Mouse (Mus musculus) mouse embryonic stem cell (cell line): ENCODE results near the gene Fut7.

Experiments
- in situ Hi-C, 2 experiments: fragments of 300-500 bp; cut with MboI; formaldehyde crosslinking; loops; 1 replicate in 1 of 2; 3 replicates in 1 of 2; pipeline ENCODE4 v1.14.3; 2019 to 2020; ENCODE audit warnings: low sequenced_read_pairs in 2 of 2, low pct_unique_long_range_greater_than_20kb in 1 of 2, mixed read lengths in 1 of 2; ENCODE audit not compliant: unreplicated experiment in 1 of 2

Gene Fut7

DNA sequence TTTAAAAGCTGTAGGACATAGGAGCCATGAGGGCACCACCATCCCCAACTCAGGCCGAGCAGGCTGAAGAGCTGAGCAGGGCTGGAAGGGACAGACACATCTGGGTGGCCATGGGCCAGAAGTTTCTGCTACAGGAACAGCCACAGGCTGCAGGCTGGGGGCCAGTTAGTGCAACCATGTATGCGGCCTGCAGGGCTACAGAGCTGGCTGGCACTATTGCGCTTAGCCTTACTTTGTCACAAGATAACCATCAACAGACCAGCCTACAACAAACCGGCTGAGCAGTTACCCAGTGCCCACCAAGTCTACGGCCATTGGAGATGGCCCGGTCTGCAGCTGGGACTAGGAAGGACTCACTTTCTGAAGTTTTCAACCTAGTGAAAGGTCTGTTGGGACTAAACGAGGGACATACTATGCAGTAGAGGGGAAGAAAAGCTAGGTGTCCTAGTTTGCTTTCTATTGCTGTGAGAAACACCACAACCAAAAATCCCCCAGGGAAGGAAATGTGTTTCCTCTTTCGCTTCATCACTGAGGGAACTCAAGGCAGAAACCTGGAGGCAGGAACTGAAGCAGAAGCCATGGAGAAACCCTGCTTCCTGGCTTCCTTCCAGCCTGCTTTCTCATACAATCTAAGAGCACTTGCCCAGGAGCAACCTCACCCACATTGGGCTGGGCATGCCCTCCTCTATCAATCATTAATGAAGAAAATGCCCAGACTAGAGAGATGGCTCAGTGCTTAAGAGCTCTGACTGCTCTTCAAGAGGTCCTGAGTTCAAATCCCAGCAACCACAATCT lies 28.0 kb downstream of the Fut7 start:
- in situ Hi-C loops: no loop called here

- in situ Hi-C loops: no loop called here
Observed at GRCm38 (mm10) chr2:25452951-25453350, 29.9 kb downstream of the Fut7 start.

GRCm38 (mm10) chr2:25456205-25456953 lies 33.3 kb downstream of the Fut7 start, which contains the start of gene Clic3:
Gene Clic3 (plus strand): TSS chr2:25456838.
- in situ Hi-C loops: no loop called here

DNA sequence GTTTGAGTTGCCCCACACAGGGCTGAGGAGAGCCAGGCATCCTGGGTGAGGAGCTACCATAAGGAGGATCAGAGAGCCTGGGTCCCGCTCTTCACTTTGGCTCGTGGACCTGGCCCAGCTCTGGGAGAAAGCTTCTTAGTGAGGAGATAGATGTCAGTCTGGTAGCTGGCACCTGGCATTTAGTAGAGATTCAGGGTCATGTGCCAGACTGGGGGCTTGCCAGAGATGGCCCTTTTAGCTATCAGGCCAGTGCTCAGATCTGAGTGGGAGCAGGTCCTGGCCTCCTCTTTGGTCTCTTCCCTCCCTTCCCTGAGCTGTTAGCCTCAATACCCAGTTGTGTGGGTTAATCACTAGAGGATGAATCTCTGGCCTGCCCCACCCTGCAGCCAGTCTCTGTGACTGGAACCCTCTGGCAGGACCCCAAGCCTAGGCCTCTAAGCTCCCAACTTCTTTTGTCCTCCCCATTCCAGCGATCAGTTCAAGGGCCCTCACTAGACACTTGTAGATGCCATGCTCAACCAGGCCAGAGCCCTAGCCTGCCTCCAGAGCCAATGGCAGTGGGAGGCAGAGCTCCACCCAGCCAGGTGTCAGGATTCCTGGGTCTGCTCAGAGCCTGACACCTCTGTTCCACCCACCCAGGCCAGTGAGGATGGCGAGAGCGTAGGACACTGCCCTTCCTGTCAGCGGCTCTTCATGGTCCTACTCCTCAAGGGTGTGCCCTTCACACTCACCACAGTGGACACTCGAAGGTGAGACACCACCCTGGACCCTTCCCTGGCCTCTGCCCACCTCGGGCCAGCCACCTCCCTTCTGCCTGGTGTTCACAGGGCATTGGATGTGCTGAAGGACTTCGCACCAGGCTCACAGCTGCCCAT lies 34.2 kb downstream of the Fut7 start:
- in situ Hi-C loops: no loop called here

- in situ Hi-C loops: no loop called here
Observed at GRCm38 (mm10) chr2:25458911-25459310, 35.8 kb downstream of the Fut7 start.

DNA sequence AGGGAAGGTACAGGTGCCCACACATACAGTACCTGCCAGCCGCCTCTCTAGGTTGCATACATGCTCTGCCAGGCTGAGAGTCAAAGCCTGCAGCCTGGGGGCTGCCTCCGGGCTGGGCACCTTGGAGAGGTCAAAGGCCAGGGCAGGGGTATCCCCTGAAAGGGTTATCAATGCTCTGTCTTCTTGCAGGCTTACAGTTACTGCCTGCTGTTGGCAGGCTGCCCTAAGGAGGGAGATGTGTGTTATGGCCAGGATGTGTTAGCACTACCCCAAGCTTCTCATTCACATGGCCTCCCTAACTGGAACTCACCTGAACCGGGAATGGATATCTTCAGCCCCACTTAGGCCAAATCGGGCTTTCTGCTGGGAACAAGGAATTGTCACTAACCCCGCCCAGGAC lies 37.1 kb downstream of the Fut7 start:
- in situ Hi-C loops: no loop called here

DNA sequence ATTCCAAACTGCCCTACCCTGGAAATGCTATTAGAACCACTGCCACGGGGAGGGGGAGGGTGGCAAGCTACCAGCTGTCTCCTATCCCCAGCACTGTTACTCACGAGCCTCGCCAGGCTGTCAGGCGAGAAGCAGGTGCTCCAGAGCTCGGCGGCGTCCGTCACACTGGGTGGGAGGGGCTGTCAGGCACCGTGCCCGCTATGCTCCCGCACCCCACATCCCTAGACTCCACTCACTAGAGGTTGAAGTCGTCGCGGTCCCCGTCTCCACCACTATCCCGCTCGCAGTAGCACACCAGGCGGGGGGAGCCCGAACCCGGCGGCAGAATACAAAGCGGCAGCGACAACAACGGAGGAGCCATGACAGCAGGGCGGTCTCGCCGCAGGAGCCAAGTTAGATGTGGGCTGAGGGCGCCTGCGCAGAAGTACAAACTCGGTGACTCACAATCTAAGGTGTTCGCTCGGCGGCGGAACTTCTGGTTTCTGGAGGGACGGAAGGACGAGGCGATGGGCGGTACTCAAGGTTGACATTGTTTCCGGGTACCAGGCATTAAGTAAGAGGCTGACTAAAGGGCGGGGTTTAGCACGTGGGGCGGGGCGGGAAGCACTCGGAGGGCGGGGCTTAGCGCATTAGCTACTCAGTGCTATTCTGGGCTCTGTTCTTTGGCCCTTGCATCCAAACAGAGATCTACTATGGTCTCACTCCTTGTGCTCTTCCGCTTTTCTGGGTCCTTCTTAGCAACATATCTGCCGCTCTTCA lies 37.7 kb downstream of the Fut7 start, which contains the start of gene Paxx:
Paxx (minus strand) TSS at position 544 of the 759 bp plus-strand sequence.
- in situ Hi-C loops: no loop called here

DNA sequence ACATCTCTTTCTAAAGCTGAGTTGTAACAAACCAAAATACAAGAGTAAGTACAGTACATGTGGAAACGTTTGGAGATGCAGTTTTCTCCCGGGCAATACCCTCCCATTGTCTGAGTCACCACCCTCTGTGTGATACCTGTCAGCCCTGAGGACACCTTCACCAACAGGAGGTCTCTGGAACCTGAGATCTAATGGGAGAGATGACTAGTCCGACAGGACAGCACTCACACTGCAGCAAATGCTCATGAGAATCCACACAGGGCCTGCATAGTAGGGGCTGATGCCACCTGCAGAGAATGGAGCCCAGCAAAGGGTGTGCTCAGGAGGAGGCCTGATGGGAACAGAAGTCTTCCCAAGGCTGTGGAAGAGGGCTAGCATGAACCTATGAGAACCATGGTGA lies 38.3 kb downstream of the Fut7 start:
- in situ Hi-C loops: no loop called here

GRCm38 (mm10) chr2:25463630-25464029 lies 40.6 kb downstream of the Fut7 start:
- in situ Hi-C loops: no loop called here

DNA sequence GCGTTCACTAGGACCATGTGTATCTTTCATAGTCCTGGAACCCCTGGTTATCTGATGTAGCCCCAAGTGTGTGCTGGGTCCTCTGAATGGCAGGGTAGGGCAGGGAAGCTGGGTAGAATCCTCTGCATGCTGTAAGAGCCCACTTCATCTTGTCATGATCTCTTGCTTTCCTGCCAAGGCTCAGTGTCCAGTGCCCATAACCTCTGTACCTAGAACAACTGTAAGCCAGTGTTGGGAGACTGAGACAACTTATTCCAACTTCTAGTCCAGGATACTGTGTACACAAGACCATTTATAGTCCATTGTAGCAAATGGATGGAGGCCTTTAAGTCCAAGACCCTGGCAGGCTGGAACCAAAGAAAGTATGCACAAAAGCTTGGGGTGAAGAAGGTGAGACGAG lies 42.2 kb downstream of the Fut7 start:
- in situ Hi-C loops: no loop called here

GRCm38 (mm10) chr2:25465816-25466635 lies 43.0 kb downstream of the Fut7 start:
- in situ Hi-C loops: no loop called here

DNA sequence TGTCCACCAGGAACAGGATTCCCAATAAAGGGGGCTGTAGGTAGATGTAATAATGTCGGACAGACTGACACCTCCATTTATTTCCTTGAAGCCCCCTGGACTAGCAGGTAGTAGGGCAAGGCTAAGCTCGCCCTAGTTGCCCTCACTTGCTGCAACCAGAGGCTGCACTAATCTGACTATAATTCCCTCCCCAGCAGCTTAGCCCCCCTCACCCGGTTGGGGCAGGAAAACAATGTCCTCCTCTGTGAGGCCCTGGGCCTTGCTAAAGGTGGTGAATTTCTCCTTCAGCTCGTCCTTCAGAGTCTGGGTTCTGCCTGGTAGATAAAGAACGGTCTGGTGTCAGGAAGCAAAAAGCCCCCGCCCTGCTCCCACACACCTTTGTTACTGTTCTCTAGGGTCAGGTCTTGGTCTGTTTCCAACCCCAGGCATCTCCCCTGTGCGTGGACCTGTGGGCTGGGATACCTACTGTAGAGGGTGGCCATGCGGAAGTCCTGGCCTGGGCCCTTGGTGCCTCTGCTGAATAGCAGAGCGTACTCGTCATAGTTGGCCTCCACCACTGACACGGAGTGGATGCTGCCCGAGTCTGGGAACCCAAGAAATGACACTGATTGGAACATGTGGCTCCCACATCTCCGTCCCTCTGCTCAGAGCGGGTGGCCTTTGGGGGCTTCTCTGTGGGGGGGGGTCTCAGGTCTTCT lies 44.7 kb downstream of the Fut7 start:
- in situ Hi-C loops: no loop called here

GRCm38 (mm10) chr2:25468962-25469915 lies 46.2 kb downstream of the Fut7 start:
- in situ Hi-C loops: no loop called here

GRCm38 (mm10) chr2:25469969-25470368 lies 46.9 kb downstream of the Fut7 start, which contains the start of gene Ptgds:
Gene Ptgds (minus strand): TSS chr2:25470046.
- in situ Hi-C loops: no loop called here

DNA sequence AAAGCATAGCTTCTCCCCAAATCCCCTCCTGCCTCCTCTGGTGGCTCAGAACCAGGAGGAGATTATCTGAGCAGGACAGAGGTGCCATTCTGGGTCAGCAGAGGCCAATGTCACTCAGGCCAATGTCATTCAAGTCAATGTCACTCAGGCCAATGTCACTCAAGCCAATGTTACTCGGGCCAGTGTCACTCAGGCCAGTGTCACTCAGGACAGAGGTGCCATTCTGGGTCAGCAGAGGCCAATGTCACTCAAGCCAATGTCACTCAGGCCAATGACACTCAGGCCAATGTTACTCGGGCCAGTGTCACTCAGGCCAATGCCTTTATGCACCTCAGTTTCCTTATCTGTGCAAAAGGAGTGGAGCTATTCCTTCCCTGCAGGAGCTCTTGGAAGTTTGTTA lies 49.5 kb downstream of the Fut7 start:
- in situ Hi-C loops: no loop called here
